Mouse (Mus musculus) E14TG2a.4 (cell line): Measurements from ENCODE around the gene Prickle1.

Experiments used
- CTCF ChIP-seq: conservative IDR thresholded peaks from 2 replicates; pipeline ENCODE4 v1.5.1; 2014; ENCODE audit warnings: low read length
- POU5F1 ChIP-seq: IDR thresholded peaks from 2 replicates; pipeline ENCODE4 v1.6.1; 2014; ENCODE audit warnings: low read length, borderline replicate concordance

DNA sequence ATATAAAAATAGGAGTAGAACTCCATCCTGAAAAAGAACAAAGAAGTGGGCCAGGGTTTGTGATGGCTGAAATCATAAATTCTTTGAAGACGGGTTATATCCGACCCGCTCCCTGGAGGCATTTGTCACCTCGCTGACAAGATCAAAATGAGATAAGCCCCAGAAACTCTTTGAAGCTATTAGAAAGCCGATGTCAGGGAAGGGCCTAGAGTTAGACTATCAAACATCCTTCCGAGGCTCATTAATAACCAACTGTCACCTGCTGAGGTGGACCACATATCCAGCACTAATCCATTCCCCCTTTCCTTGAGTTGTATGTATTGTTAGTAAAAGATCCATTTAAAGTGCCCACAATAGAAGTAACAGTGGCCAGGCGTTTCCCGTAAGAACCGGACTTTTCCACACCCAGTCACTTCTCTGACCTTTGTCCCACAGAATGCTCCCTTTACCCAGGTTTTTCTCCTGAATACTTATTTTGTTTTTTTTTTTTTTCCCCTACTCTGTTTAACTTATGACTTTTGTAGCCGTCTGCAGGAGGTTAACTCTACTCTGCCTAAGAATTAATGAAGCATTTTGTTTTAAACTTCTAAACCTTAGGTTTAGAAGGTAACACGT is 24.7 kb downstream of the Prickle1 start:
- TF ChIP-seq CTCF (no peak), POU5F1 (no peak)
